Mouse (Mus musculus) retina, postnatal 1 day (tissue): ENCODE measurements around the gene Serinc4.
"Not testable (repeated sequence)": the region's sequence is repeated elsewhere in the genome, so short reads cannot be mapped to it uniquely, and the experiment has no call there.

Source experiments
- DNase-seq: peaks from one replicate; pipeline ENCODE4 v3.0.0-alpha.2; 2012

The Serinc4 gene

GRCm38 (mm10) chr2:121456692-121457642, at the start of gene Serinc4:
TSS of gene Serinc4 (minus strand) at chr2:121456781.
- peak; percentile 92 for DNase-seq

GRCm38 (mm10) chr2:121501550-121501949, 45.0 kb upstream of the Serinc4 start:
- not testable (repeated sequence) for DNase-seq

- not testable (repeated sequence) for DNase-seq
Measured at GRCm38 (mm10) chr2:121484403-121484802, 27.8 kb upstream of the Serinc4 start.

- DNase-seq = no peak
Measured at GRCm38 (mm10) chr2:121483576-121483975, 27.0 kb upstream of the Serinc4 start.

GRCm38 (mm10) chr2:121480916-121481315, 24.3 kb upstream of the Serinc4 start:
- DNase-seq = not testable (repeated sequence)

GRCm38 (mm10) chr2:121480498-121480897, 23.9 kb upstream of the Serinc4 start:
- peak; percentile 43 for DNase-seq

GRCm38 (mm10) chr2:121477491-121478266, 21.1 kb upstream of the Serinc4 start:
- DNase-seq = no peak

- not testable (repeated sequence) for DNase-seq
Measured at GRCm38 (mm10) chr2:121475306-121475705, 18.7 kb upstream of the Serinc4 start.

- DNase-seq = no peak
Measured at GRCm38 (mm10) chr2:121474180-121474535, 17.6 kb upstream of the Serinc4 start.

- DNase-seq = peak; percentile 95
Measured at GRCm38 (mm10) chr2:121473301-121474179, 17.0 kb upstream of the Serinc4 start, which contains the start of gene Mfap1b. TSS of gene Mfap1b (minus strand) at chr2:121474067.

- DNase-seq = not testable (repeated sequence)
Measured at GRCm38 (mm10) chr2:121472783-121473182, 16.2 kb upstream of the Serinc4 start.

GRCm38 (mm10) chr2:121468982-121469381, 12.4 kb upstream of the Serinc4 start:
- not testable (repeated sequence) for DNase-seq

- DNase-seq = no peak
Measured at GRCm38 (mm10) chr2:121460071-121460470, 3.5 kb upstream of the Serinc4 start.

GRCm38 (mm10) chr2:121455534-121455933, 1.0 kb downstream of the Serinc4 start:
- no peak for DNase-seq

- DNase-seq = no peak
Measured at GRCm38 (mm10) chr2:121453917-121454316, 2.7 kb downstream of the Serinc4 start.

GRCm38 (mm10) chr2:121452990-121453389, 3.6 kb downstream of the Serinc4 start, which contains the start of gene Hypk:
TSS of gene Hypk (plus strand) at chr2:121453290.
- no peak for DNase-seq

GRCm38 (mm10) chr2:121452361-121452760, 4.2 kb downstream of the Serinc4 start:
- no peak for DNase-seq

- peak; percentile 15 for DNase-seq
Measured at GRCm38 (mm10) chr2:121450093-121450492, 6.5 kb downstream of the Serinc4 start.

GRCm38 (mm10) chr2:121449545-121450011, 7.0 kb downstream of the Serinc4 start:
- no peak for DNase-seq

- peak; percentile 99 for DNase-seq
Measured at GRCm38 (mm10) chr2:121448739-121449535, 7.6 kb downstream of the Serinc4 start, which contains the start of gene Serf2. TSS of gene Serf2 (plus strand) at chr2:121449195.

- peak; percentile 35 for DNase-seq
Measured at GRCm38 (mm10) chr2:121448136-121448535, 8.4 kb downstream of the Serinc4 start.
